Mouse (Mus musculus) bone marrow macrophage, adult 2 months (primary cell): Measurements from ENCODE around the gene Ddx19b. TPM values are rescaled to one million over a fixed set of nuclear protein-coding genes. Genes with fewer than 3 reads are reported as not detected.

Experiments used
- H3K27ac ChIP-seq: 2 replicates; pipeline ENCODE4 v1.5.1; 2012; ENCODE audit warnings: low read depth, low read length; ENCODE audit not compliant: insufficient read depth
- H3K4me1 ChIP-seq: 2 replicates; pipeline ENCODE4 v1.6.1; 2012; ENCODE audit warnings: low read length; ENCODE audit not compliant: control insufficient read depth, insufficient read depth
- H3K4me3 ChIP-seq: 2 replicates; pipeline ENCODE4 v1.5.1; 2012; ENCODE audit warnings: mild to moderate bottlenecking, low read length, moderate library complexity; ENCODE audit not compliant: insufficient read depth
- CTCF ChIP-seq: IDR thresholded peaks from 2 replicates; pipeline ENCODE4 v1.5.1; 2012; ENCODE audit warnings: low read depth, mild to moderate bottlenecking, low read length, moderate library complexity
- POLR2A ChIP-seq: IDR thresholded peaks from 2 replicates; pipeline ENCODE4 v1.6.1; 2012; ENCODE audit warnings: mild to moderate bottlenecking, low read depth, low read length, borderline replicate concordance
- polyA plus RNA-seq: library from polyadenylated mRNA; stranded (reverse); fragments of >200 nt; gene quantifications from 2 replicates; pipeline ENCODE4 v1.2.4, GENCODE M21; 2012; ENCODE audit not compliant: missing spikeins, insufficient read depth, insufficient read length

The Ddx19b gene
- polyA plus RNA-seq, 1 experiment = 6.4 TPM

GRCm38 (mm10) chr8:110954776-110955175 is 76.8 kb downstream of the Ddx19b start:
- Histone ChIP-seq H3K27ac (no peak overlapping the region), H3K4me1 (peaks cover 8% of the 10 kb centered on the region), H3K4me3 (no peak overlapping the region)
- no peak for TF ChIP-seq CTCF
- no peak for TF ChIP-seq POLR2A

Other genes with a start within 250 kb of the Ddx19b start
- not detected in 2 replicates for gene Il34, start 225.8 kb downstream of the Ddx19b start, polyA plus RNA-seq
- 31.1 and 33.5 TPM in 2 replicates for gene Cog4, start 185.2 kb downstream of the Ddx19b start, polyA plus RNA-seq
- 31.2 and 32.3 TPM in 2 replicates for gene Sf3b3, start 185.0 kb downstream of the Ddx19b start, polyA plus RNA-seq
- gene Fuk, start 129.3 kb downstream of the Ddx19b start, polyA plus RNA-seq = 4.8 and 6.2 TPM in 2 replicates
- gene St3gal2, start 111.8 kb downstream of the Ddx19b start, polyA plus RNA-seq = 12.4 and 13.3 TPM in 2 replicates
- 32.5 and 36.1 TPM in 2 replicates for gene Ddx19a, start 34.0 kb downstream of the Ddx19b start, polyA plus RNA-seq
- gene Aars, start 1.4 kb upstream of the Ddx19b start, polyA plus RNA-seq = 20.8 and 27.2 TPM in 2 replicates
- not detected in 2 replicates for gene Exosc6, start 24.6 kb upstream of the Ddx19b start, polyA plus RNA-seq
- not detected in 2 replicates for gene Clec18a, start 60.7 kb upstream of the Ddx19b start, polyA plus RNA-seq
- gene Pdpr, start 62.9 kb upstream of the Ddx19b start, polyA plus RNA-seq = 8.1 and 11.3 TPM in 2 replicates
- 64.1 and 81.9 TPM in 2 replicates for gene Glg1, start 227.5 kb upstream of the Ddx19b start, polyA plus RNA-seq